Mouse (Mus musculus) neural tube, embryonic 14.5 days (tissue): Measurements from ENCODE around the gene Cdk5r2. TPM values are rescaled to one million over a fixed set of nuclear protein-coding genes. Genes with fewer than 3 reads are reported as not detected.
"Not testable (repeated sequence)": the region's sequence is repeated elsewhere in the genome, so short reads cannot be mapped to it uniquely, and the experiment has no call there.

Experiments used
- ATAC-seq: fragments of 200-750 bp; cut with Nextera tagmentation; 2 replicates; pipeline ENCODE4 v1.8.0; 2017; ENCODE audit warnings: low read depth, mild to moderate bottlenecking, moderate TSS enrichment, moderate library complexity
- H3K27ac ChIP-seq: fragments of 300-500 bp; sonication (generic); 2 replicates; pipeline ENCODE4 v1.5.1; 2014; ENCODE audit warnings: low read depth, mild to moderate bottlenecking, control low read depth, low read length, moderate library complexity, mixed read lengths
- H3K27me3 ChIP-seq: fragments of 300-500 bp; sonication (generic); 2 replicates; pipeline ENCODE4 v1.6.1; 2014; ENCODE audit warnings: low read length; ENCODE audit not compliant: control insufficient read depth, insufficient read depth
- H3K36me3 ChIP-seq: fragments of 300-500 bp; sonication (generic); 2 replicates; pipeline ENCODE4 v1.6.1; 2014; ENCODE audit warnings: low read length, mixed read lengths; ENCODE audit not compliant: control insufficient read depth, insufficient read depth
- H3K4me1 ChIP-seq: fragments of 300-500 bp; sonication (generic); 2 replicates; pipeline ENCODE4 v1.6.1; 2014; ENCODE audit warnings: low read length; ENCODE audit not compliant: control insufficient read depth, insufficient read depth
- H3K4me2 ChIP-seq: fragments of 300-500 bp; sonication (generic); 2 replicates; pipeline ENCODE4 v1.6.1; 2014; ENCODE audit warnings: mild to moderate bottlenecking, low read depth, low read length, control low read depth
- H3K4me3 ChIP-seq: fragments of 300-500 bp; sonication (generic); 2 replicates; pipeline ENCODE4 v1.5.1; 2014; ENCODE audit warnings: low read depth, low read length, control low read depth, mixed read lengths
- H3K9ac ChIP-seq: fragments of 300-500 bp; sonication (generic); replicated peaks from 2 replicates; pipeline ENCODE4 v1.6.1; 2014; ENCODE audit warnings: low read depth, mild to moderate bottlenecking, control low read depth, low read length, mixed read lengths
- H3K9me3 ChIP-seq: fragments of 300-500 bp; sonication (generic); 2 replicates; pipeline ENCODE4 v1.6.1; 2016; ENCODE audit warnings: low read length; ENCODE audit not compliant: control insufficient read depth
- WGBS: fragments of 180-500 bp; shearing (Covaris S2); extraction: QIAGEN DNeasy Blood & Tissue Kit; methylation state at CpG from one replicate; pipeline ENCODE4 v1.1.7; 2014; 5-methylcytosine and 5-hydroxymethylcytosine counted together
- polyA plus RNA-seq: library from polyadenylated mRNA; unstranded; fragments of >200 nt; fragmentation: Nextera tagmentation; extraction: Ambion mirVana; gene quantifications from 2 replicates; pipeline ENCODE4 v1.2.1, GENCODE M21; 2014

The Cdk5r2 gene
- polyA plus RNA-seq, 1 experiment from 2014 or later, result 19.6 TPM

GRCm38 (mm10) chr1:74815965-74816364, 38.8 kb upstream of the Cdk5r2 start:
- ATAC-seq, H3K4me3 ChIP-seq, H3K4me2 ChIP-seq, H3K4me1 ChIP-seq, H3K9me3 ChIP-seq, H3K27me3 ChIP-seq, H3K27ac ChIP-seq, H3K9ac ChIP-seq, H3K36me3 ChIP-seq: not testable (repeated sequence)
- 89% methylated on average over 6 of the region's 6 CpGs for WGBS

GRCm38 (mm10) chr1:74816612-74817199, 38.0 kb upstream of the Cdk5r2 start:
- Histone ChIP-seq H3K27me3 (no peaks in the 10 kb centered on the region), H3K9me3 (no peaks in the 10 kb centered on the region), H3K4me1 (0 out of 2 replicates have a peak, but pooled peaks cover 4% of the 10 kb centered on the region), H3K4me3 (peak overlapping the region; percentile 64), H3K9ac (peak overlapping the region; percentile 79), H3K27ac (peak overlapping the region; percentile 90), H3K4me2 (peak overlapping the region; percentile 64), H3K36me3 (no peaks in the 10 kb centered on the region)
- peak; percentile 91 for ATAC-seq
- WGBS, result 5% methylated on average over 38 of the region's 38 CpGs

GRCm38 (mm10) chr1:74817219-74817618, 37.5 kb upstream of the Cdk5r2 start:
- Histone ChIP-seq H3K36me3 (no peaks in the 10 kb centered on the region), H3K9me3 (no peaks in the 10 kb centered on the region), H3K27ac (peak overlapping the region; percentile 90), H3K4me3 (peak overlapping the region; percentile 64), H3K4me2 (peak overlapping the region; percentile 64), H3K9ac (peak overlapping the region; percentile 79), H3K4me1 (0 out of 2 replicates have a peak, but pooled peaks cover 4% of the 10 kb centered on the region), H3K27me3 (no peaks in the 10 kb centered on the region)
- ATAC-seq, result peak; percentile 41; the same call in 1 of the 2 replicates
- 10% methylated on average over 14 of the region's 14 CpGs for WGBS

- Histone ChIP-seq H3K27me3 (no peaks in the 10 kb centered on the region), H3K36me3 (no peaks in the 10 kb centered on the region), H3K9me3 (no peaks in the 10 kb centered on the region), H3K4me3 (no peak overlapping the region), H3K27ac (no peak overlapping the region), H3K4me2 (no peak overlapping the region), H3K4me1 (0 out of 2 replicates have a peak, but pooled peaks cover 4% of the 10 kb centered on the region), H3K9ac (no peak overlapping the region)
- 100% methylated on average over 1 of the region's 1 CpGs for WGBS
- no peak for ATAC-seq
These were observed 36.2 kb upstream of the Cdk5r2 start for GRCm38 (mm10) chr1:74818509-74818908.

- not testable (repeated sequence) for H3K27me3 ChIP-seq, H3K9ac ChIP-seq, H3K9me3 ChIP-seq, H3K27ac ChIP-seq, H3K4me2 ChIP-seq, H3K4me3 ChIP-seq, ATAC-seq, H3K4me1 ChIP-seq, H3K36me3 ChIP-seq
- WGBS, result 98% methylated on average over 4 of the region's 4 CpGs
These were observed 31.1 kb upstream of the Cdk5r2 start for GRCm38 (mm10) chr1:74823598-74823997.

GRCm38 (mm10) chr1:74824518-74825302, 30.0 kb upstream of the Cdk5r2 start:
- H3K4me3 ChIP-seq, result no peak overlapping the region
- no peaks in the 10 kb centered on the region for H3K4me1 ChIP-seq
- H3K9ac ChIP-seq, result no peak overlapping the region
- no peaks in the 10 kb centered on the region for H3K9me3 ChIP-seq
- WGBS, result 9% methylated on average over 14 of the region's 14 CpGs
- no peak overlapping the region for H3K4me2 ChIP-seq
- no peak overlapping the region for H3K27ac ChIP-seq
- no peaks in the 10 kb centered on the region for H3K36me3 ChIP-seq
- no peak for ATAC-seq
- H3K27me3 ChIP-seq, result no peaks in the 10 kb centered on the region

GRCm38 (mm10) chr1:74830061-74830460, 24.7 kb upstream of the Cdk5r2 start:
- ATAC-seq, result no peak
- Histone ChIP-seq H3K4me1 (no peaks in the 10 kb centered on the region), H3K4me2 (no peak overlapping the region), H3K4me3 (no peak overlapping the region), H3K36me3 (no peaks in the 10 kb centered on the region), H3K27ac (no peak overlapping the region), H3K9me3 (no peaks in the 10 kb centered on the region), H3K9ac (no peak overlapping the region), H3K27me3 (no peaks in the 10 kb centered on the region)
- 84% methylated on average over 9 of the region's 9 CpGs for WGBS

GRCm38 (mm10) chr1:74833255-74833654, 21.5 kb upstream of the Cdk5r2 start:
- Histone ChIP-seq H3K9me3 (no peaks in the 10 kb centered on the region), H3K36me3 (no peaks in the 10 kb centered on the region), H3K27ac (no peak overlapping the region), H3K4me3 (no peak overlapping the region), H3K4me2 (no peak overlapping the region), H3K9ac (no peak overlapping the region), H3K27me3 (no peaks in the 10 kb centered on the region), H3K4me1 (no peaks in the 10 kb centered on the region)
- ATAC-seq, result no peak
- 88% methylated on average over 3 of the region's 3 CpGs for WGBS

- Histone ChIP-seq H3K4me3 (no peak overlapping the region), H3K9me3 (no peaks in the 10 kb centered on the region), H3K36me3 (no peaks in the 10 kb centered on the region), H3K9ac (no peak overlapping the region), H3K27me3 (no peaks in the 10 kb centered on the region), H3K27ac (no peak overlapping the region), H3K4me2 (no peak overlapping the region), H3K4me1 (no peaks in the 10 kb centered on the region)
- WGBS, result 86% methylated on average over 5 of the region's 5 CpGs
- no peak for ATAC-seq
These were observed 11.6 kb upstream of the Cdk5r2 start for GRCm38 (mm10) chr1:74843090-74843489.
